Mouse (Mus musculus) embryo, embryonic 11 days (tissue): ENCODE data around the gene Olfr1412.

Experiments used
- DNase-seq: peaks from one replicate; pipeline ENCODE4 v3.0.0-alpha.2; 2015

Olfr1412 gene

GRCm38 (mm10) chr1:92585479-92585878, at the start of gene Olfr1412:
TSS of gene Olfr1412 (plus strand) at chr1:92585779.
- DNase-seq = no peak

DNA sequence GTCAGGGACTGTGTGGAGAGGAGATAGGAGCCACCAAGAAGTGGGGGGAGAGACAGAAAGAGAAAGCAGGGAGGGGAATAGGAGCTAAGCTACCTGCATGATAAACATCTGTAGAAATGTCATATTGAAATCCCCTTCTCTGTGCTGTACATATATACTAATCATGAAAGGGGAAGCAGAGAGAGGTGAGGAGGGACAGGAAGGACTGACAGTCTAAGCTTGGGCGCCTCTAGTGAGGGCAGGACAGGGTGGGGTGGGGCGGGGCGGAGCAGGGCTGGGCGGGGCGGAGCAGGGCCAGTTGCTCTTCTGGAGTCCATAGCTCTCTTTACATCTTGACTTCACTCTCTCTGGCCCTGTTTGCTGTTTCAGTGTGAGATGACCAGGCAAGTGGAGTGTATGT, 48.6 kb upstream of the Olfr1412 start:
- no peak for DNase-seq

- no peak for DNase-seq
Observed at GRCm38 (mm10) chr1:92539071-92539470, 46.5 kb upstream of the Olfr1412 start.

- DNase-seq = no peak
Observed at GRCm38 (mm10) chr1:92545929-92546328, 39.6 kb upstream of the Olfr1412 start.

GRCm38 (mm10) chr1:92571022-92571421, 14.6 kb upstream of the Olfr1412 start, which contains the start of gene Olfr1413:
TSS of gene Olfr1413 (plus strand) at chr1:92571322.
- no peak for DNase-seq

DNA sequence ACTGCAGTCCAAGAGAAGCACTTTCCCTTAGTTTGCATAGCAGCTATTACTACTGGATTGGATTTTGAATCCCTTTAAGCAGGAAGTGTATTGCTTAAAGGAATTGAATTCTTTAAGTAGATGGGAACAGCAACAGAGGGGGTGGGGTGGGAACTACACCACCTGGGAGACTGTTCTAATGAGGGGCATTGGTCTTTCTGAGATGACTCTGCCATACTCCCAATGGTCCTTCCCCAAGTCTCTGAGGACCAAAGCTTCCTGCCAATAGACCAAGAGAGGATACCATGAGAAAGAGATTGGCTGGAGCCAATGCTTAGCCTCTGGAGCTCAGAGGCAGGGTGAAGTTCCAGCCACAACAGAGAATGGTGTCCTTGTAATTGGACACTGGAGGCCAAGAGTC, 8.5 kb downstream of the Olfr1412 start, which contains the start of gene Olfr1411:
TSS of gene Olfr1411 (plus strand) at position 301 of the 400 bp plus-strand sequence.
- no peak for DNase-seq

DNA sequence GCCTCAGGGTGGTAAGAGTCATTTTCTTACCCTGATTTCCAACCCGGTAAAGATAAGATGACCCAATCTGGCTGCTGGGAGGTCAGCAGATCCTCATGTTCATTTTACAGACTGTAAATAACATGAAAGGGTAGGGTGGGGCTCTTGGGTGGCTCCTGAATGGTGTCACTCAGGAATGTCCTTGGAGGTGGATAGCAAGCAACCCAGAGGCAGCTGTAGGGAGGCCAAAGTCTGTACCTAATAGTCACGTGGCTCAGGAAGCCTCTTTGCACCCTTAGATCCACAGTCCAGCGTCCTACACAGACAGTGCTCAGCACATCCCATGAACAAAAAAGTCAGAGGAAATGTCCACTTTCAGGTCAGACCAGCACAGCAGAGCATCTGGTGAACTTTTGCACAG, 10.4 kb downstream of the Olfr1412 start:
- no peak for DNase-seq

GRCm38 (mm10) chr1:92605482-92605881, 19.9 kb downstream of the Olfr1412 start, which contains the start of gene Olfr1410:
TSS of gene Olfr1410 (plus strand) at chr1:92605782.
- DNase-seq = no peak

GRCm38 (mm10) chr1:92607711-92608110, 22.1 kb downstream of the Olfr1412 start:
- no peak for DNase-seq

- DNase-seq = peak; percentile 69
Observed at GRCm38 (mm10) chr1:92611008-92611407, 25.4 kb downstream of the Olfr1412 start.

GRCm38 (mm10) chr1:92613175-92613574, 27.6 kb downstream of the Olfr1412 start:
- DNase-seq = no peak

DNA sequence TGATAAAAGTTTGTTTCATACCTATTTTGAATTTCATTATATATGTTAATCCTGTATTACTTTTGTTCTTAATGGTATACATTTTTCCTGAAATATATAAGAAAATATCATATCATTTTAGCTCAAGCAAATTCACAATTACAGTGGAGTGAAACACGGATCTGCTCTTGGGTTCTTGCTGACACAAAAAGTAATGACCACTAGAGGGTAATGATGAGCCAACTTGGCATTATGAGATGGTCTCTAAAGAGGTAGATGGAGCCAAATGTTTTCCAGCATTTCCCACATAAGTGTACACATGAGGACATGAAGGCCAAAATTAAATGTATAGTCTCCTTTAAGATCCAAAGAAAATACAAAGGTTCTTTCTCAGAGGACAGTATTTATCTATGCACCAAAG, 28.9 kb downstream of the Olfr1412 start:
- DNase-seq = peak; percentile 43

DNA sequence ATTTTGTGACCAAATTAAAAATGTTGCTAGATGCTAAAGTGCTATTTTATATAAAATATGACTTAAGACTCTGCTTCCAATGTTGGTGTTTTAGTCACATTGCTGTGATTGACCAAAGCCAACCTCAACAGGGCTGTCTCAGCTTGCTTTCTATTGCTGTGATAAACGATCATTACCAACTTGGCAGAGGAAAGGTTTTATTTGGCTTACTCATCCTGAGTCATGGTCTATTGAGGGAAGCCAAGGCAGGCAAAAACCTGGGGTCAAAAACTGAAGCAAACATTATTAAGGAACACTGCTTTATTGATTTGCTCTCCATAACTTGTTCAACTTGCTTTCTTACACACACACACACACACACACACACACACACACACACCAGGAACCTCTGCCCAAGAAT, 30.5 kb downstream of the Olfr1412 start:
- DNase-seq = no peak

DNA sequence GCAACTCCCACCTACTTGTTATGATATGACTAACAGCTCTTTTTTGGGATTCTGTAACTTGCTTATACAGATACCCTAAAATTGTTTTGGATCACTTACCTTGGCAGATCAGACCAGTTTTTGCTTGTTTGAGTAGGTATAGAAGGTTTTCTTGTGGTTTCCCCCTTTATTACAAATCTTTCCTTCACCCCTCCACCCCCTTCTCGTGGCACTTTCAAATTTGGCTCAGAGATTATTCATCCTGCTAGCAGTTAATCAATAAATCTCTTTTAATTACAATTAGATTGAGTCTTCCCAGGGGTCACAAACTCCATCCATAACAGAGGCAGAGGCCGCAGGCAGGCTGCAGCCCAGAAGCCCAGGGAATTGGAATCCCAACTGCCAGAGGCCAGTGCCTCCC, 31.9 kb downstream of the Olfr1412 start, which contains the start of gene Olfr12:
TSS of gene Olfr12 (plus strand) at position 301 of the 400 bp plus-strand sequence.
- no peak for DNase-seq

DNA sequence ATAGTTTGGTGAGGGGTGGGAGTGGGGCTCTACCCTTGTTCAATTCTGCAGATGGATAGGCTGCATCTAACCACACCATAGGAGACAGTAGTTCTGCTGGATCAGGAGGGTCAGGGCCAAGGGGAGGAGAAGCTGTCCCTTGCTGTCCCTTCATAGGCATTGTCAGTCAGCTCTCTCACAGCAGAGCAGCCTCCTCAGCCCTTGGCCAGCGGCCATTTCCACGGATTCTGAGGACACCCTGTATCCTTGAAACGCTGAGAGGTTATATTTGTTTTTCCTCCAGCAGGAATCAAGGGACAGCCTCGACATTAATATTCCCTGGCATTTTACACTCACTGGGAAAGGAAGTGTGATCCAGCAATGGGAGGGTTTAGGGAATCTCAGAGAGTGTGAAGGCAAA, 32.8 kb downstream of the Olfr1412 start:
- no peak for DNase-seq

DNA sequence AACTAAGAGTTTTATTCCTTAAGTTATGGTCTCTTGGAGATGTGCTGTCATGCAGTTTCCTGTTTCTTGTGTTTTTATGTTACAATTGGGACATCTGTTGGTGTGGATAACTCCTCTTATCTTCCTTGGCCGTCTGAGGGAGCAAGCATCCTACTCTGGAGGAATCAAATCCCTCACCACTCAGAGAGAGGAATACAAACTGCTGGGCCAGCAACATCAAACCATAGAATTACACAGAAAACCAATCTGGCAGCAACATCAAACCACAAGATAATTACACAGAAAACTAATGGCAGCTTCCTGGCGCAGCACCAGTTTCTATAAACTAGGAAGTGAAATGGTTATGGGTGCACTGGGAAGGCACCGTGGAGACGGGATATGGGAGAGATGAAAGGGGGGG, 42.6 kb downstream of the Olfr1412 start:
- no peak for DNase-seq

GRCm38 (mm10) chr1:92632196-92632595, 46.6 kb downstream of the Olfr1412 start:
- DNase-seq = no peak

DNA sequence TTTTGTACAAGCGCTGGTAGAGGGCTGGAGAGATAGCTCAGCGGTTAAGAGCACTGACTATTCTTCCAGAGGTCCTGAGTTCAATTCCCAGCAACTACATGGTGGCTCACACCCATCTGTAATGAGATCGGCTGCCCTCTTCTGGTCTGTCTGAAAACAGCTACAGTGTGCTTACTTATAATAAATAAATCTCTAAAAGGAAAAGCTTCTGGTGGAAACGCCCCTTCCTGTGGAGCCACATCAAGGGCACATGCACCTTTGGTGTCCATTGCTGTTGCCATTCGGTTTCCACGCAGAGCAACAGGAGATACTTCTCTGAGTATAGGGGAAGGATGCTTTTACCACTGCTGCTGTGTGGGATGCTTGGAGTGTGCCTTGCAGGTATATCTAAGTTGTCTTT, 47.4 kb downstream of the Olfr1412 start:
- no peak for DNase-seq

GRCm38 (mm10) chr1:92633726-92634125, 48.1 kb downstream of the Olfr1412 start:
- no peak for DNase-seq

DNA sequence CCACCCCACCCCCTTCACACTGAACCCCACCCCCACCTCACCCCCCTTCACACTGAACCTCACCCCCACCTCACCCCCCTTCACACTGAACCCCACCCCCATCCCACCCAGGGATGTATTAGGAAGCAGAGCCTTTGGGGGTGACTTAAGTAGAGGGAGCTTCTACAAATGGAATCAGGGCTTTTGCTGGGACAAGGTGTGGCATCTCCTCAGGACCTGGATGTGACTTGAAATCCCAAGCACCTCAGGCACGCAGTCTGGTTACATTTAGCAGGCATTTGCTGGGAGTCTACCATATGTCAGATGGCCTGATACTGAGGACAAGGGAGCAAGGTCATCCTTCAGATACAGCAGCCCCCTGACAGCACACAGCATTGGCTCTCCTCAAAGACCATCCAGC, 49.0 kb downstream of the Olfr1412 start:
- no peak for DNase-seq

GRCm38 (mm10) chr1:92634976-92635599, 49.5 kb downstream of the Olfr1412 start:
- DNase-seq = peak; percentile 18

DNA sequence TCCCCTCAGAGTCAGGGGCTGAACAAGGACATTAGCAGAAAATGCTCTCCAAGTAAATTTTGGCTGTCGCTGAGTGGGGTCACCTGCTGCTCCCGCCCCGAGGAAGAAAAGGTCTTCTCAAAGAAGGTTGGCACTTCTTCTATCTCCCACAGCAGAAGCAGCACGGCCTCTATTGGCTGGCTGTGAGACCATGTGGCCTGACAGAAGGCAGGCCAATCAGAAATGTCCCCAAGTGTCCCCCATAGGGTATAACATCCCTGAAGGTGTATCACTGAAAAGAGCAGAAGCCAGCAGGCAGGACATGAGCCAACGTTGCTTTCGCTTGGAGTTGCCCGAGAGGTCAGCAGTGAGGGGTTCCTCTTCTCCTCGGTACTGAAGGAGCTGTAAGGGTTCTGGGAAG, 50.4 kb downstream of the Olfr1412 start:
- DNase-seq = no peak

GRCm38 (mm10) chr1:92636676-92637075, 51.1 kb downstream of the Olfr1412 start:
- DNase-seq = no peak

DNA sequence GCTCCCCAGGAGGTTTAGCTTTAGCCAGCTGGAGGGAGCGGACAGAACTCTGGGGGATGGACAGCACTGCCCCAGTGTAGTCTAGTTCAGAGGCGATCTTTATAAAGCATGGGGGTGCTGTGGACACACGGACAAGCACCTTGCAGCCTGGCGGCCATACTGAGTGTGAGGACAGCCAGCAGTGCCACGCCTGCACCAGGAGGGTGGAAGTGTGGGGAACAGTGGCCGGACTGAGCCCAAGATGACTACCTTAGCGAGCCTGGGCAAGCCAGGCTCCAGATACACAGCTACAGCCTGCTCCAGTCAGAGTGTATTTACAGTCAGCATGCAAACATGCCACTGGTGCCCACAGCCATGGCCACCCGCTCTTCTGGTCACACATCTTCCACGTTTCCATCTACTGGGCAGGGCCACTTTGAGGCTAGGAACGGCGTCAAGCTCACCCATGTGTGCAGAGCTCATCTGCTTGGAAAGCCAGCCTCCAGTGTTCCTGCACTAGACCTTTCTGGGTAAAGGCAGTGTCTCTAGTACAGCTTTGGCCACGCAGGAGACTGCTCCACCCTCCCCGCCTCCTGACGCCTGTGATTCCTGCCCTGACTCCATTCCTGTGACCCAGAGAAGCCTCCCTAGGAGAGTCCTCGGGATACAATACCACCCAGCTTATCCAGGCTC, 52.1 kb downstream of the Olfr1412 start:
- DNase-seq = no peak
